In the genomic region with DNA sequence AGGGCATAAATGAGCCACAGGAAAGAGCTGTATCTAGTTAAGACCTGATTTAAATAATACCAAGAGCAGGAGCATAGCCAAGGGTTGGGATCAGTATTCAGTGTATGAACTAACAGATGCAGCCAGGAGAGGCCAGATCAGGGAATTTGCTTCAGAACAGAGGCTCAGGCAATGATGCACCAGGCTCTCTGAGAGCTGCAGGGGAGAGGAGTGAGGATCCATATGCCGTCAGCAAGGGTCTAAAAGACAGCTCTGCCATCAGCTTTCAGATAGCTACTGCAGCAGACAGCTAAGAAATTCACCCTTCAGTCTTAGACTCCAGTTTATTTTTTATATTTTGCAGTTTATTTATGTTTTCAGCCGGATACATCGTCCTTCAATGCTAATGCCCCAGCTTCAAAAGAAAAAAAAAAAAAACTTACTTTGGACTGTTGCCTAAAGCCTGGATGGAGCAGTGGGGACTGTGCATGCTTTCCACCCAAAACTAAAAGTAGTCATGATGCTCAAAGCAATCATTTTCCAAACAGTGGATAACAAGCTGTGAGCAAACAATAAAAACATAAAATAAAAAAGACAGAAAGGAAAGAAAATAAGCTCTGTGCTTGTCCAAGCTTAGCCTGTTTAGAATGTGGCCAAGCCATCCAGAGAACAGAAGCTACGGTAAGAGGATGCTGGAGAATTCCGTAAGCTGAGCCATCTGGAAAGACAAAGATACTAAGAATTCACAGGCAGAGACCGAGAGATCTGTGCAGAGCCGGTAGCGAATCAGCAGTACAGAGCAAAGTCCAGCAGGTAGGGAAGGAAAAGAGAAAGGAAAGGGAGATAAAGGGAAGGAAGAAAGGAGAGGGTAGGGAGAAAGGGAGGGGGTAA, we compare ENCODE assay signal across 12 mouse cellular contexts. TPM values are rescaled to one million over a fixed set of nuclear protein-coding genes. Genes with fewer than 3 reads are reported as not detected.
DNase-seq lines count a peak whose midpoint lies in the region; ATAC-seq lines count a peak whose summit lies in the region.
"Had no signal": no experiment of that assay in that cellular context is flagged by ENCODE, and none has a peak within 500 bp of the region (broad histone marks: within the 10 kb centered on the region; RNA-seq: fewer than 3 reads in every experiment).

No protein-coding gene starts in this region.

- H3K4me3 ChIP-seq in forebrain, embryonic 15.5 days: no peak overlapping the region
- H3K4me3 ChIP-seq in forebrain, embryonic 12.5 days (replicated peaks): no peak overlapping the region
- no peak overlapping the region for H3K4me3 ChIP-seq in midbrain, embryonic 11.5 days (ENCODE audit: low read depth, low read length)
- no peak overlapping the region for H3K4me3 ChIP-seq in midbrain, embryonic 10.5 days
- H3K4me3 ChIP-seq: liver, embryonic 12.5 days had no signal

- no peaks in the 10 kb centered on the region for H3K36me3 ChIP-seq in forebrain, embryonic 15.5 days
- H3K36me3 ChIP-seq in forebrain, embryonic 12.5 days (replicated peaks): no peaks in the 10 kb centered on the region
- no peaks in the 10 kb centered on the region for H3K36me3 ChIP-seq in midbrain, embryonic 11.5 days (ENCODE audit: control insufficient read depth, insufficient read depth, low read length)
- no peaks in the 10 kb centered on the region for H3K36me3 ChIP-seq in midbrain, embryonic 10.5 days
- H3K36me3 ChIP-seq: liver, embryonic 12.5 days had no signal

- no peaks in the 10 kb centered on the region for H3K27me3 ChIP-seq in forebrain, embryonic 15.5 days
- H3K27me3 ChIP-seq in forebrain, embryonic 12.5 days: no peaks in the 10 kb centered on the region
- no peaks in the 10 kb centered on the region for H3K27me3 ChIP-seq in midbrain, embryonic 11.5 days (ENCODE audit: control insufficient read depth, insufficient read depth, low read length)
- H3K27me3 ChIP-seq in midbrain, embryonic 10.5 days (ENCODE audit: low read depth, poor library complexity, severe bottlenecking): no peaks in the 10 kb centered on the region
- H3K27me3 ChIP-seq: liver, embryonic 12.5 days had no signal

- ATAC-seq in forebrain, embryonic 15.5 days (replicated peaks): peak; percentile 96
- ATAC-seq in forebrain, embryonic 12.5 days (ENCODE audit: low FRiP score): no peak
- ATAC-seq in midbrain, embryonic 11.5 days (ENCODE audit: low FRiP score): peak; percentile 65; the same call in 1 of the 2 replicates
- ATAC-seq: liver, embryonic 12.5 days had no signal

- H3K9ac ChIP-seq in forebrain, embryonic 15.5 days (replicated peaks): no peak overlapping the region
- H3K9ac ChIP-seq in forebrain, embryonic 12.5 days: no peak overlapping the region
- H3K9ac ChIP-seq in midbrain, embryonic 11.5 days (ENCODE audit: low read length): no peak overlapping the region
- H3K9ac ChIP-seq: liver, embryonic 12.5 days had no signal

- H3K4me1 ChIP-seq in forebrain, embryonic 15.5 days: peaks cover 8% of the 10 kb centered on the region
- no peaks in the 10 kb centered on the region for H3K4me1 ChIP-seq in forebrain, embryonic 12.5 days
- no peaks in the 10 kb centered on the region for H3K4me1 ChIP-seq in midbrain, embryonic 11.5 days (ENCODE audit: control insufficient read depth, insufficient read depth, low read length)
- no peaks in the 10 kb centered on the region for H3K4me1 ChIP-seq in midbrain, embryonic 10.5 days
- H3K4me1 ChIP-seq: liver, embryonic 12.5 days had no signal

- no peaks in the 10 kb centered on the region for H3K9me3 ChIP-seq in forebrain, embryonic 15.5 days
- H3K9me3 ChIP-seq in forebrain, embryonic 12.5 days: no peaks in the 10 kb centered on the region
- no peaks in the 10 kb centered on the region for H3K9me3 ChIP-seq in midbrain, embryonic 11.5 days (ENCODE audit: control insufficient read depth, low read length)
- no peaks in the 10 kb centered on the region for H3K9me3 ChIP-seq in midbrain, embryonic 10.5 days (replicated peaks)
- H3K9me3 ChIP-seq: liver, embryonic 12.5 days had no signal

- H3K27ac ChIP-seq in forebrain, embryonic 15.5 days (replicated peaks): peak overlapping the region; percentile 78
- no peak overlapping the region for H3K27ac ChIP-seq in forebrain, embryonic 12.5 days
- H3K27ac ChIP-seq in midbrain, embryonic 11.5 days (ENCODE audit: low read depth, low read length): no peak overlapping the region
- no peak overlapping the region for H3K27ac ChIP-seq in midbrain, embryonic 10.5 days (replicated peaks)
- H3K27ac ChIP-seq: liver, embryonic 12.5 days had no signal

- DNase-seq in midbrain, embryonic 11.5 days (ENCODE audit: low spot score, missing footprints): no peak
- DNase-seq in midbrain, embryonic 10.5 days (ENCODE audit: low spot score): no peak
- peak; percentile 39 to 41 for DNase-seq in layer of hippocampus, adult 8-10 months (ENCODE audit: low spot score in 2 of 2)
- peak; percentile 2 for DNase-seq in retina, postnatal 7 days (ENCODE audit: low read depth, low spot score)
- no peak for DNase-seq in adrenal gland, postnatal 36 days
- DNase-seq in urinary bladder, postnatal 25 days (ENCODE audit: low spot score): no peak

- H3K4me2 ChIP-seq in forebrain, embryonic 15.5 days (replicated peaks): peak overlapping the region; percentile 24
- H3K4me2 ChIP-seq in forebrain, embryonic 12.5 days: no peak overlapping the region
- H3K4me2 ChIP-seq in midbrain, embryonic 11.5 days: no peak overlapping the region
- H3K4me2 ChIP-seq: liver, embryonic 12.5 days had no signal

- WGBS in forebrain, embryonic 15.5 days: 23% methylated on average over 8 of the region's 8 CpGs
- 67% methylated on average over 8 of the region's 8 CpGs for WGBS in forebrain, embryonic 12.5 days
- 70% methylated on average over 8 of the region's 8 CpGs for WGBS in midbrain, embryonic 11.5 days
- 65% methylated on average over 8 of the region's 8 CpGs for WGBS in midbrain, embryonic 10.5 days

RNA-seq across cellular contexts. Expression of gene Olr1, which starts 26.6 kb away (rescaled TPM):
- not detected in 2 replicates for polyA plus RNA-seq in forebrain, embryonic 15.5 days (2015; fragmentation: Nextera tagmentation; extraction: Ambion mirVana)
- not detected in 2 replicates for polyA plus RNA-seq in forebrain, embryonic 12.5 days (2016; fragmentation: Nextera tagmentation; extraction: Ambion mirVana)
- 0.06 TPM in 1 of 2 replicates, not detected in the other for polyA plus RNA-seq in midbrain, embryonic 11.5 days (2014; fragmentation: Nextera tagmentation; extraction: Ambion mirVana)
- polyA plus RNA-seq in midbrain, embryonic 10.5 days (2016; fragmentation: Nextera tagmentation; extraction: Ambion mirVana): 0.10 TPM in 1 of 2 replicates, not detected in the other
- total RNA-seq in layer of hippocampus, adult 8-10 months (2022): not detected
- total RNA-seq in adrenal gland, postnatal 36 days (2021): under 1 TPM in 1 of 2 experiments, not detected in 1; 0.40 TPM

RNA-seq across cellular contexts. Expression of gene Clec1a, which starts 28.5 kb away (rescaled TPM):
- 0.92 and 1.5 TPM in 2 replicates for polyA plus RNA-seq in forebrain, embryonic 15.5 days (2015; fragmentation: Nextera tagmentation; extraction: Ambion mirVana)
- 1.2 TPM in 2 replicates for polyA plus RNA-seq in forebrain, embryonic 12.5 days (2016; fragmentation: Nextera tagmentation; extraction: Ambion mirVana)
- 1.2 and 1.3 TPM in 2 replicates for polyA plus RNA-seq in midbrain, embryonic 11.5 days (2014; fragmentation: Nextera tagmentation; extraction: Ambion mirVana)
- polyA plus RNA-seq in midbrain, embryonic 10.5 days (2016; fragmentation: Nextera tagmentation; extraction: Ambion mirVana): 0.42 and 0.68 TPM in 2 replicates
- total RNA-seq in layer of hippocampus, adult 8-10 months (2022): 1 to 10 TPM; 3.2 to 4.8 (median 4.3) TPM
- 1 to 10 TPM; 3.4 to 9.7 TPM for total RNA-seq in adrenal gland, postnatal 36 days (2021)

RNA-seq across cellular contexts. Expression of gene Tmem52b, which starts 32.0 kb away (rescaled TPM):
- not detected in 2 replicates for polyA plus RNA-seq in forebrain, embryonic 15.5 days (2015; fragmentation: Nextera tagmentation; extraction: Ambion mirVana)
- polyA plus RNA-seq in forebrain, embryonic 12.5 days (2016; fragmentation: Nextera tagmentation; extraction: Ambion mirVana): not detected in 2 replicates
- not detected in 2 replicates for polyA plus RNA-seq in midbrain, embryonic 11.5 days (2014; fragmentation: Nextera tagmentation; extraction: Ambion mirVana)
- not detected in 2 replicates for polyA plus RNA-seq in midbrain, embryonic 10.5 days (2016; fragmentation: Nextera tagmentation; extraction: Ambion mirVana)
- not detected for total RNA-seq in layer of hippocampus, adult 8-10 months (2022)
- not detected for total RNA-seq in adrenal gland, postnatal 36 days (2021)
- total RNA-seq: gastrocnemius, adult 8-10 months had no signal
- polyA plus RNA-seq: heart, postnatal 0 days; liver, embryonic 12.5 days; testis, adult 2 months had no signal

RNA-seq across cellular contexts. Expression of gene Gabarapl1, which starts 52.6 kb away (rescaled TPM):
- polyA plus RNA-seq in forebrain, embryonic 15.5 days (2015; fragmentation: Nextera tagmentation; extraction: Ambion mirVana): 186 and 197 TPM in 2 replicates
- 83.6 and 97.2 TPM in 2 replicates for polyA plus RNA-seq in forebrain, embryonic 12.5 days (2016; fragmentation: Nextera tagmentation; extraction: Ambion mirVana)
- 22.7 and 24.5 TPM in 2 replicates for polyA plus RNA-seq in midbrain, embryonic 11.5 days (2014; fragmentation: Nextera tagmentation; extraction: Ambion mirVana)
- polyA plus RNA-seq in midbrain, embryonic 10.5 days (2016; fragmentation: Nextera tagmentation; extraction: Ambion mirVana): 47.1 and 59.3 TPM in 2 replicates
- 100 to 1,000 TPM; 665 to 765 (median 700) TPM for total RNA-seq in layer of hippocampus, adult 8-10 months (2022)
- 100 to 1,000 TPM; 237 to 286 TPM for total RNA-seq in adrenal gland, postnatal 36 days (2021)

Comparison
In these comparisons a context has a peak if more than half of its experiments do, and no peak if none do; other contexts are left out.
1. DNase-seq: peak in layer of hippocampus, adult 8-10 months (2 of 2) and retina, postnatal 7 days (single experiment); none in midbrain, embryonic 11.5 days (single experiment), midbrain, embryonic 10.5 days (single experiment), adrenal gland, postnatal 36 days (0 of 2) and urinary bladder, postnatal 25 days (single experiment).